Mouse (Mus musculus) limb, embryonic 15.5 days (tissue): ENCODE results near the gene Atp6v0a1. TPM values are rescaled to one million over a fixed set of nuclear protein-coding genes. Genes with fewer than 3 reads are reported as not detected.

Source experiments
- ATAC-seq: fragments of 200-750 bp; cut with Nextera tagmentation; 2 replicates; pipeline ENCODE4 v1.8.0; 2017; ENCODE audit warnings: low read depth, moderate TSS enrichment; ENCODE audit not compliant: insufficient number of reproducible peaks, low FRiP score, low TSS enrichment
- H3K27ac ChIP-seq: fragments of 300-500 bp; sonication (generic); 2 replicates; pipeline ENCODE4 v1.5.1; 2015; ENCODE audit warnings: moderate library complexity, mild to moderate bottlenecking, inconsistent platforms
- H3K27me3 ChIP-seq: fragments of 300-500 bp; sonication (generic); 2 replicates; pipeline ENCODE4 v1.6.1; 2015; ENCODE audit warnings: inconsistent platforms
- H3K36me3 ChIP-seq: fragments of 300-500 bp; sonication (generic); 2 replicates; pipeline ENCODE4 v1.6.1; 2015; ENCODE audit warnings: inconsistent platforms
- H3K4me1 ChIP-seq: fragments of 300-500 bp; sonication (generic); 2 replicates; pipeline ENCODE4 v1.6.1; 2015; ENCODE audit warnings: inconsistent platforms
- H3K4me2 ChIP-seq: fragments of 300-500 bp; sonication (generic); 2 replicates; pipeline ENCODE4 v1.6.1; 2015; ENCODE audit warnings: mild to moderate bottlenecking, inconsistent platforms
- H3K4me3 ChIP-seq: fragments of 300-500 bp; sonication (generic); 2 replicates; pipeline ENCODE4 v1.5.1; 2015; ENCODE audit warnings: mild to moderate bottlenecking, inconsistent platforms
- H3K9ac ChIP-seq: fragments of 300-500 bp; sonication (generic); 2 replicates; pipeline ENCODE4 v1.6.1; 2015; ENCODE audit warnings: inconsistent platforms
- H3K9me3 ChIP-seq: fragments of 300-500 bp; sonication (generic); 2 replicates; pipeline ENCODE4 v1.6.1; 2016; ENCODE audit warnings: inconsistent platforms
- WGBS: fragments of 180-500 bp; shearing (Covaris S2); methylation state at CpG from one replicate; pipeline ENCODE4 v1.1.7; 2015; 5-methylcytosine and 5-hydroxymethylcytosine counted together
- polyA plus RNA-seq: library from polyadenylated mRNA; unstranded; fragments of >200 nt; fragmentation: Nextera tagmentation; extraction: Ambion mirVana; gene quantifications from 2 replicates; pipeline ENCODE4 v1.2.1, GENCODE M21; 2015

Atp6v0a1 gene
- 39.5 and 43.6 TPM in 2 replicates for polyA plus RNA-seq

DNA sequence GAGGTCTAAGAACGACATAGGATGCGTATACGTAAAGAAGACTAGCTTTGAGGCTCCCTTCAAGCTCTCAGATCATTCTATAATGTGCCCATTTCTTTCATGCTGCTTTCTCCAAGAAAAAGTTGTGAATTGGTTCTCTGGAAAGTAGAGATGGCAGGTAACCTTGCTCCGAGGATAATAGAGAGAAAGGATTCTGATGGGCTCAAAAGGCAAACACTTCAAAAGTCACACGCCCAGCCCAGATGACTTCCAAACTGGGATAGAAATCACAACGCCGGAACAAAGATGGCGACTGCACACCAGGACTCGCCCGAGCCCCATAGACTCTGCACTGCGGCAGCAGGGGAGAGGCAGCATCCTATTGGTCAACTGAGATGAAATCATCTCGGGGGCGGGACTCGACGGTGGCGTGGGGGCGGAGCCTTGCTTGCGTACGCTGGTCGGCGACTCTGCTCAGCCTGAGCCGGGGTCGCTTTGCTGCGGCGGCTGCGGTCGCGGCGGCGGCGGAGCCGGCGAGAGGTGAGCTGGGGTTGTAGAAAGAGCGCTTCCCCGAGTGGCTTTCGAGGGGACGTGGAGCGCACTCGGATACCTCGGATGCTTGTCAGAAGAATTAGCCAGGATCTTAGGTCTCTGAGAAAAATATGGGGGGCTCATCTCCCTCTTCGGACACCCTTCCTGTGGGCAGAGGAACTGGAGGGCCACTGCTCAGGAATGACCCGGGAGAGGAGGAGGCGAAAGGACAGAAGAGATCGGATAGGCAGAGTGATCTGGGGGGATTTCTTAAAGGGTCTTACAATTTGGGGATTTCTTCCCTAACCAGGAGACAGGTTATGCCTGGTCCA lies at the start of gene Atp6v0a1:
Gene Atp6v0a1, plus strand, starts transcription at position 407 of the 842 bp plus-strand sequence.
- peak within 1 kb of the TSS; percentile 46 for H3K4me2 ChIP-seq
- H3K4me3 ChIP-seq = peak within 1 kb of the TSS; percentile 66
- peaks cover 19% of the 10 kb centered on the region for H3K36me3 ChIP-seq
- no peaks in the 10 kb centered on the region for H3K9me3 ChIP-seq
- peaks cover 12% of the 10 kb centered on the region for H3K4me1 ChIP-seq
- peak within 1 kb of the TSS; percentile 84 for H3K27ac ChIP-seq
- peak; percentile 99 for ATAC-seq
- H3K27me3 ChIP-seq = no peaks in the 10 kb centered on the region; the same call in 1 of the 2 replicates
- WGBS = under 1% methylated on average over 44 of the region's 44 CpGs
- H3K9ac ChIP-seq = peak within 1 kb of the TSS; percentile 66

DNA sequence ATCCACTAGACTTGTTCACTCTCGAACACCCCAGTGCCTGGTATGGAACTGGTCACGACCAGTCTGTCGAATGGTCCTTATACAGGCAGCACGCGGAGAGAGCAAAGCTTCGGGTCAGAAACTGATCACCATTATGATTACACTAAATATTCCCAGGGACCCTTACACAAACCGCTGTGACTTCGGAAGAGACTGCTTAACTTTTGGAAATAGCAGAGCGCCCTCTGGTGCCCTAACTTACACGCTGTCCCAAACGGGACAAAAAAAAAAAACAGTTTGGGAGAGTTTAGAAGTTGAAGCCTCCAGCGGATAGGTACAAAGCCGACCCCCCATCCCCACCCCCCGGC lies 49.8 kb upstream of the Atp6v0a1 start:
- Histone ChIP-seq H3K4me2 (peak overlapping the region; percentile 31; the same call in 1 of the 2 replicates), H3K36me3 (peaks cover 34% of the 10 kb centered on the region), H3K27ac (0 out of 2 replicates have a peak overlapping the region, but pooled peaks have one; percentile 12), H3K9me3 (no peaks in the 10 kb centered on the region), H3K27me3 (peaks cover 18% of the 10 kb centered on the region), H3K4me3 (no peak overlapping the region), H3K4me1 (peaks cover 58% of the 10 kb centered on the region), H3K9ac (0 out of 2 replicates have a peak overlapping the region, but pooled peaks have one; percentile 5)
- 6% methylated on average over 14 of the region's 14 CpGs for WGBS
- no peak for ATAC-seq

DNA sequence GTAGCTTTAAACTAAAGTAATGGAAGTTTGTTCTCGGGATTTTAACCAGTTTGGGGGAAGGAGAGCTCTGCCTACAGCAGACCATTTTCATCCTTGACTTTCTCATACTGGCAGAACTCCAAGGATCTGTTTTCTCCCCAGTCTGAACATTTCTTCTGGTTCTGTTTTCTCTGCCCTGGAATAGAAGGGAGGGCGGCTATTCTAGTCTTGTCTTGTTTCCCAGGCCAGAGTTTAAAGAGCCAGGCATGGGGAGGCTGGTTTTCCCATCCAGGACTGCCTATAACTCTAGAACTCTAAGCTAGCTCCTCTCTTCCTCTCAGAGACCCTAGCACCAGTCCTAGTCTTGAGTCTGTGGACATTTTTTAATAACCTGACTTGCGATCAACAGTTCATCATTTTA lies 49.4 kb upstream of the Atp6v0a1 start:
- no peak overlapping the region for H3K4me3 ChIP-seq
- ATAC-seq = no peak
- WGBS = 25% methylated on average over 3 of the region's 3 CpGs
- H3K4me2 ChIP-seq = peak overlapping the region; percentile 31; the same call in 1 of the 2 replicates
- peaks cover 62% of the 10 kb centered on the region for H3K4me1 ChIP-seq
- no peaks in the 10 kb centered on the region for H3K9me3 ChIP-seq
- H3K9ac ChIP-seq = no peak overlapping the region
- 0 out of 2 replicates have a peak overlapping the region, but pooled peaks have one; percentile 12 for H3K27ac ChIP-seq
- peaks cover 18% of the 10 kb centered on the region for H3K27me3 ChIP-seq
- peaks cover 34% of the 10 kb centered on the region for H3K36me3 ChIP-seq

DNA sequence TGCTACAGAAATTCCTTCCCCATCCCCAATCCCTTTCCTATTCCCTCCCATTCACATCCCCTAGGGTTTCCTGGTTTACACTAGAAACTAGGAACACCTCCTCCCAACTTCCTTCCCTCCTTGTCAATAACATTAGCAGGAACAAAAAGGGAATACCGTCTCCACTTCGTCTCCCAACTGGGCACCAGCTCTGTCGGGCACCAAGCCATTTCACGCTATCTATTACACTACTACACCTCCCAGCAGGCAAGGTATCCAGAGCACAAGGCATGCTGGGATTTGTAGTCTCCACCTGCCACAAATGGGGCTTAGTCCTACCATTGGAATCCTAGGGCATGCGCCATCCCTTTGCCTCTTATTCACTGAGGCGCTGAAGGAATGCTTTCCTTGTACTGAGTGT lies 48.7 kb upstream of the Atp6v0a1 start:
- Histone ChIP-seq H3K4me3 (no peak overlapping the region), H3K9me3 (no peaks in the 10 kb centered on the region)
- WGBS = 16% methylated on average over 6 of the region's 6 CpGs

DNA sequence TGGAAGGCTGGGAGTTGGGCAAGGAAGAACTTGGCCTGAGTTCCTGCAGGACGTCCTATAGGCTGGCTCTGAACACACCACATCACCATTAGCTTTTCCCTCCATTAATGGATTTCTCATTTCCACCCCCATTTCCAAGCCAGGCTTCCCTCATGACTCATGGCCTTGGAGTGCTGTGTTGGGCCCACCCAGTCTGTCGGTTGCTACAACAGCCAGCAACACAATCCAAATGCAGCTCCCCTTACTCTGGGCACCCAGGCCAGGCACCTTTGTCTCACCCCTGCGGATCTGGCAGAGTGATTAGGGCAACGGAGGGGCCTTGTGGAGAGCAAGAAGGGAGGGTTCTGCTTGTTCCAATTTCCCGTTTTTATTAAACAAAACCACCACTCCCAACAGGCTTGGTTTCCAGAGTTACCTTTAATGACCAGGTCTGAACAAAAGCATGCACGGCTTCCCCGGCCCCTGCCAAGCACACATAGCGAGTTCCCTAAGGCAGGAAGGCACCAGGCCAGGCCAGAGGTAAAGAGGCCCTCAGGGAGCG lies 46.8 kb upstream of the Atp6v0a1 start:
- H3K36me3 ChIP-seq = peaks cover 23% of the 10 kb centered on the region
- peak overlapping the region; percentile 86 for H3K27ac ChIP-seq
- H3K9ac ChIP-seq = no peak overlapping the region
- 25% methylated on average over 9 of the region's 9 CpGs for WGBS
- H3K4me1 ChIP-seq = peaks cover 82% of the 10 kb centered on the region
- H3K4me3 ChIP-seq = no peak overlapping the region
- peaks cover 18% of the 10 kb centered on the region for H3K27me3 ChIP-seq
- H3K4me2 ChIP-seq = 0 out of 2 replicates have a peak overlapping the region, but pooled peaks have one; percentile 20
- no peaks in the 10 kb centered on the region for H3K9me3 ChIP-seq
- ATAC-seq = peak; percentile 76

More for the DNA sequence above, 48.7 kb upstream of the Atp6v0a1 start:
- H3K27ac ChIP-seq = no peak overlapping the region
- H3K9ac ChIP-seq = no peak overlapping the region
- H3K4me2 ChIP-seq = no peak overlapping the region
- ATAC-seq = 0 out of 2 replicates have a peak, but pooled peaks have one; percentile 44
- peaks cover 18% of the 10 kb centered on the region for H3K27me3 ChIP-seq
- peaks cover 30% of the 10 kb centered on the region for H3K36me3 ChIP-seq
- H3K4me1 ChIP-seq = peaks cover 70% of the 10 kb centered on the region

DNA sequence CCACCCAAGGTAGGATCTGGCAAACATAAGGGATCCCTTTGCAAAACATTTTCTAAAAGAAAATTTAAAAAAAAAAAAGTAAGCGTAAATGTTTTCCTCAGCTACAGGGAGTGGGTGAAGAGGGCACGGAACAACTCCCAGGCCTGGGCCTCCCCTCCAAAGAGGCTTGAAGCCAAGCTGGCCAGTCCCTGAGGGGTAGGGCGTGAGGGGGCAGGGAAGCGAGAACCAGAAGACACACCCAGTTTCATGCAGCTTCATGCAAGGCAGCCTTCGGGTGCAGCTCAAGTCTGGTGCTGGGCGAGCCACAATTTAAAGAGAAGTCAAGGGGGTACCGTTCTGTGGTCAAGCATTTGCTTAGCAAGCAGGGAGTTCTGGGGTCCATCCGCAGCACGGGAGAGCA lies 45.6 kb upstream of the Atp6v0a1 start:
- Histone ChIP-seq H3K9ac (no peak overlapping the region), H3K4me1 (peaks cover 89% of the 10 kb centered on the region), H3K27ac (peak overlapping the region; percentile 86), H3K4me3 (no peak overlapping the region), H3K36me3 (peaks cover 14% of the 10 kb centered on the region), H3K9me3 (no peaks in the 10 kb centered on the region), H3K27me3 (peaks cover 7% of the 10 kb centered on the region), H3K4me2 (peak overlapping the region; percentile 4; the same call in 1 of the 2 replicates)
- WGBS = 63% methylated on average over 9 of the region's 9 CpGs
- ATAC-seq = no peak

DNA sequence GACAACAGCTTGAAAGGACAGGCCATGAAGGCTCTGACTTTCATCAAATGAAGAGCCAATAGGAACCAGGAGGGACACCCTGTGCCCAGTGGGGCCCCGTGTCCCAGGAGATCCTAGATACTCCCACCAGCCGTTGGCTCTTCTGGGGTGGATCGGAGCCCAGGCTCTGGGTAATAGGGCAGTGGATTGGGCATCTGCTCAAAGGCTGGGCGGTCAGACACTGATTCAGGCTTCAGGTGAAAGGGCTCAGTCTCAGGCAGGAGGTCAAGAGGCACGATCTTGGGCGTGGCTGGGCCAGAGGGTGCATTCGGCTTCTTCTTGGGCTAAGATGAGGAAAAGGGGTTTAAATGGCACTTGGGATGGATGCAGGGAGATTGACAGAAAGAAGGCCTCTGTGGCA lies 45.1 kb upstream of the Atp6v0a1 start:
- Histone ChIP-seq H3K9ac (no peak overlapping the region), H3K9me3 (no peaks in the 10 kb centered on the region), H3K36me3 (0 out of 2 replicates have a peak, but pooled peaks cover 9% of the 10 kb centered on the region), H3K4me3 (no peak overlapping the region), H3K27me3 (peaks cover 2% of the 10 kb centered on the region), H3K27ac (peak overlapping the region; percentile 86), H3K4me2 (0 out of 2 replicates have a peak overlapping the region, but pooled peaks have one; percentile 4), H3K4me1 (peaks cover 86% of the 10 kb centered on the region)
- no peak for ATAC-seq
- 84% methylated on average over 7 of the region's 7 CpGs for WGBS

DNA sequence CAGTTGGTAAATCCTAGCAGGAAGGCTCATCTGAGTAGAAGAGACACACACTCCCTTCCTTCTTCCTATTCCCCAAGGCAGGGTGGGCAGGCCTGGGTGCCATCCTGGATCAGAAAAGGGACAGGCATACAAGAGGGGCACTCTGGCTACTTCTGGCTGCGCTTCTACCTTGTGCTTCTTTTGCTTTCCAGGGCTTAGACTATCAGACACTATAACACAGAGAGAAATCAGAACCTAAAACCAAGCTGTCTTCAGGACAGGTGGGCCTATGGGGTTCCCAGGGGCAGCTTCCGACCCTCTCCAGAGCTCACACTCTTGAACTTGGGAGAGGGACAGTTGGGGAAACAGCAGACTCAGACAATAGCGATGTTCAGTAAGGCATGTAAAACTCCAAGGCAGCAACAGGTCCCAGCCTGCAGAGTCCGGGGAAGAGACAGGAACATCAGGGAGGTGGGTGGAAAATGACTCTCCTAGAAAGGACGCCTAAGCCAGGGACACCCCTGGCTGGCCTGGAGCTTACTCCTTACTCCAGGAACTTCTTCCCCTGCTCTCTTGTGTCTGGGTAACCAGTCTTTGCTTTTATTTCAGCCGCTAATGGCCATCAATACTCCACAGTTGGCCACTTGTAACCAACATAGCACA lies 44.2 kb upstream of the Atp6v0a1 start:
- no peak overlapping the region for H3K9ac ChIP-seq
- no peak overlapping the region for H3K4me2 ChIP-seq
- peak overlapping the region; percentile 86; the same call in 1 of the 2 replicates for H3K27ac ChIP-seq
- H3K4me1 ChIP-seq = peaks cover 80% of the 10 kb centered on the region
- no peaks in the 10 kb centered on the region for H3K9me3 ChIP-seq
- WGBS = 65% methylated on average over 6 of the region's 6 CpGs
- no peak overlapping the region for H3K4me3 ChIP-seq
- H3K36me3 ChIP-seq = 0 out of 2 replicates have a peak, but pooled peaks cover 9% of the 10 kb centered on the region
- H3K27me3 ChIP-seq = no peaks in the 10 kb centered on the region; the same call in 1 of the 2 replicates
- no peak for ATAC-seq

DNA sequence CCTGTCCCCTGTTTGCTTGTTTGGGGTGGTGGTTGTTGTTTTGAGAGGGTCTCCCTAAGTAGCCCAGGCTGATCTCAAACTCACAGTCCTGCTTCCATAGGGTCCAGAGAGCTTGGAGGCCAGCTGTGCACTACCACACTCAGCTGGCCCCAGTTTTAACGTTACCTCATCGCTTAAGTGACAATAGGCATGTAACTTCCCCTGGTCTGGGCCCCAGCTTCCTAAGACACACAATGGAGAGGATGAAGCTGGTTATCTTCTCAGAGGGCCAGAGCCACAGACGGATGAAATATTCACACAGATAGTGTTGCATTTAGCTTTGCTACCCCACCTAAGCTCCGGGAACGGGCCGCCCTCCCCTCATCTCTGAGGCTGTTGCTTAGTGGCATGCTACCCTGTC lies 43.5 kb upstream of the Atp6v0a1 start:
- Histone ChIP-seq H3K27ac (peak overlapping the region; percentile 50), H3K36me3 (0 out of 2 replicates have a peak, but pooled peaks cover 9% of the 10 kb centered on the region), H3K4me1 (peaks cover 78% of the 10 kb centered on the region), H3K4me3 (no peak overlapping the region), H3K9me3 (no peaks in the 10 kb centered on the region), H3K27me3 (no peaks in the 10 kb centered on the region; the same call in 1 of the 2 replicates), H3K9ac (no peak overlapping the region), H3K4me2 (no peak overlapping the region)
- WGBS = 71% methylated on average over 6 of the region's 6 CpGs
- no peak for ATAC-seq

DNA sequence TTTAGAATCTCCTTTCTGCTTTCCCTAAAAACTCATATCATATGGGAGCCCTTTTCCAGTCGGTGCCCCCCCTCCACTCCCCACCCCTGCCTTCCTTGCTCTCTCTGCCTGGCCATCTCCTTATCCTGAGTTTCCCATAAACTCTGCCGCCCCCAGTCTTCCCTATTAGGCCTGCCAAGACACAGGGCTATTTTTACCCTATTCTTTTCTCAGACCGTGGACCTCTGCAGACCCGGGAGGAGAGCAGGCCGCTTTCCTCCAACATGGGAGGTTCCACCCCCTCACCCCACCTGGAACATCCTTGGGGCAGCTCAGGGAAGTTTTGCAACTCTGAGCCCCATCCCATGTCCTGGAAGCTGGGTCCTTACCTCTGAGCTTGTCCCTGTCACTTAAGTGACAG lies 41.9 kb upstream of the Atp6v0a1 start:
- Histone ChIP-seq H3K4me2 (peak overlapping the region; percentile 74), H3K27me3 (peaks cover 6% of the 10 kb centered on the region; the same call in 1 of the 2 replicates), H3K9me3 (no peaks in the 10 kb centered on the region), H3K4me3 (peak overlapping the region; percentile 82), H3K27ac (no peak overlapping the region), H3K4me1 (peaks cover 79% of the 10 kb centered on the region), H3K9ac (no peak overlapping the region), H3K36me3 (0 out of 2 replicates have a peak, but pooled peaks cover 9% of the 10 kb centered on the region)
- ATAC-seq = no peak
- 43% methylated on average over 5 of the region's 5 CpGs for WGBS

DNA sequence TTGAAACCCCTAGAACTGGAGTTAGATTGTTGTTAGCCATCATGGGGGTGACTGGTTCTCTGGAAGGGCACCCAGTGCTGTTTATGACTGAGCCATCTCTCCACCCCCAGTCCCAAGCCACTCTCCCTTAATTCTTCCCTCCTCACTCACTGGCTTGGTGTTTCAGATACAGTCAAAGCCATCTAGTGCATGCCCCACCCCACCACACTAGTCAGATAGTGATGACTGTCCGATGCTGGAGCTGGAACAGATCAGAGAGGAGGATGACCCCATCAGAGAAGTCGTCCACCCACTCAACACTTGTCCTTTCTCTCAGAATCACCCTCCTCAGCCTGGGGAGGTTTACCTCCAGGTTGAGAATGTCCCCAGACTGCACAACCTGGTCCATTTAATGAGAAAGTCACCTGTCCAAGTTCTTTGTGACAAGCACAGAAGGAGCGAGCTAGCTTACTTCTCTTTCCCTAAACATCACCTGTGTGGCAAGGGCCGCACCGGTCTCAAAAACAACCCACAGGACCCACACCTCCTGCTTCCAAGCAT lies 41.3 kb upstream of the Atp6v0a1 start:
- WGBS = 85% methylated on average over 5 of the region's 5 CpGs
- H3K27me3 ChIP-seq = peaks cover 7% of the 10 kb centered on the region; the same call in 1 of the 2 replicates
- no peak overlapping the region for H3K9ac ChIP-seq
- H3K4me2 ChIP-seq = peak overlapping the region; percentile 74
- H3K36me3 ChIP-seq = 0 out of 2 replicates have a peak, but pooled peaks cover 9% of the 10 kb centered on the region
- peak overlapping the region; percentile 82 for H3K4me3 ChIP-seq
- no peak for ATAC-seq
- H3K4me1 ChIP-seq = peaks cover 74% of the 10 kb centered on the region
- H3K9me3 ChIP-seq = no peaks in the 10 kb centered on the region
- no peak overlapping the region for H3K27ac ChIP-seq
